Mouse (Mus musculus): ENCODE results near the gene Sec14l3.

- TF ChIP-seq CTCF (IDR thresholded peaks at IDR 0.05; ENCODE audit: insufficient read depth, low read length) (no peak), POLR2A (IDR thresholded peaks at IDR 0.05; ENCODE audit: borderline replicate concordance, extremely low read depth, low read depth, low read length) (no peak)
These were observed 62.4 kb downstream of the Sec14l3 start for GRCm38 (mm10) chr11:4127059-4127458.

Measured in lung, adult 2 months (tissue).